Mouse (Mus musculus) CH12.LX (cell line): ENCODE measurements at regions not wholly inside any gene's neighbourhood (a gene's known extent, or its start where the extent isn't known, plus 50 kb on each side); places are given as distances from the start of the nearest gene placed in this dataset.

ENCODE experiments used
- DNase-seq: peaks from one replicate; pipeline ENCODE4 v3.0.0-alpha.2; 2013; ENCODE audit errors: extremely low read depth
- H3K27ac ChIP-seq: 2 replicates; pipeline ENCODE4 v1.5.1; 2012; ENCODE audit warnings: low read depth, mild to moderate bottlenecking, control low read depth, moderate library complexity; ENCODE audit not compliant: insufficient read depth
- H3K27me3 ChIP-seq: replicated peaks from 2 replicates; pipeline ENCODE3; 2012; ENCODE audit warnings: inconsistent platforms
- H3K36me3 ChIP-seq, 2 experiments: replicated peaks in 1 of 2; 2 replicates each; pipeline versions ENCODE3 to v1.6.1; 2012; ENCODE audit warnings: inconsistent platforms in 1 of 2, low read length in 1 of 2, mild to moderate bottlenecking in 1 of 2, mixed read lengths in 1 of 2, moderate library complexity in 1 of 2; ENCODE audit not compliant: control insufficient read depth in 1 of 2, insufficient read depth in 1 of 2
- H3K4me1 ChIP-seq, 2 experiments: 2 replicates each; pipeline ENCODE4 v1.6.1; 2012; ENCODE audit warnings: inconsistent platforms in 1 of 2, moderate library complexity in 1 of 2; ENCODE audit not compliant: insufficient read depth in 2 of 2, control insufficient read depth in 1 of 2
- H3K4me2 ChIP-seq: 2 replicates; pipeline ENCODE4 v1.6.1; 2012; ENCODE audit warnings: low read depth, mild to moderate bottlenecking, control low read depth; ENCODE audit not compliant: poor library complexity, insufficient read depth, severe bottlenecking
- H3K4me3 ChIP-seq, 3 experiments: fragments of 150-350 bp in 1 of 3; sonication (generic) in 1 of 3; replicated peaks in 1 of 3; 2 replicates each; pipeline versions ENCODE3 to v1.5.1; 2011 to 2012; ENCODE audit warnings: low read depth in 2 of 3, low read length in 2 of 3, mild to moderate bottlenecking in 2 of 3, moderate library complexity in 2 of 3, control low read depth in 1 of 3, improper control_type of control experiment in 1 of 3, inconsistent platforms in 1 of 3, mixed read lengths in 1 of 3; ENCODE audit not compliant: poor library complexity in 1 of 3
- H3K79me2 ChIP-seq: replicated peaks from 2 replicates; pipeline ENCODE4 v1.6.1; 2012; ENCODE audit warnings: mild to moderate bottlenecking, moderate library complexity; ENCODE audit not compliant: control insufficient read depth, poor library complexity, insufficient read depth, severe bottlenecking; ENCODE audit errors: extremely low read depth
- H3K9ac ChIP-seq: 2 replicates; pipeline ENCODE4 v1.6.1; 2012; ENCODE audit warnings: low read depth, mild to moderate bottlenecking, control low read depth, moderate library complexity; ENCODE audit not compliant: insufficient read depth
- H3K9me3 ChIP-seq: replicated peaks from 2 replicates; pipeline ENCODE3; 2012; ENCODE audit warnings: low read length, inconsistent platforms, mixed read lengths
- BHLHE40 ChIP-seq: IDR thresholded peaks from 2 replicates; pipeline ENCODE4 v1.6.1; 2011; ENCODE audit warnings: mild to moderate bottlenecking, low read depth, low read length, improper control_type of control experiment
- CHD2 ChIP-seq: IDR thresholded peaks from 2 replicates; pipeline ENCODE4 v1.6.1; 2011; ENCODE audit warnings: low read length, improper control_type of control experiment
- ELF1 ChIP-seq: IDR thresholded peaks from 2 replicates; pipeline ENCODE4 v1.6.1; 2014; ENCODE audit warnings: low read depth, mild to moderate bottlenecking, inconsistent platforms, low read length, improper control_type of control experiment
- EP300 ChIP-seq: IDR thresholded peaks from 2 replicates; pipeline ENCODE4 v1.6.1; 2011; ENCODE audit warnings: low read length, improper control_type of control experiment
- GABPA ChIP-seq: IDR thresholded peaks from 2 replicates; pipeline ENCODE4 v1.6.1; 2012; ENCODE audit warnings: low read depth, low read length, improper control_type of control experiment, inconsistent platforms; ENCODE audit not compliant: insufficient replicate concordance
- JUN ChIP-seq: IDR thresholded peaks from 2 replicates; pipeline ENCODE4 v1.6.1; 2011; ENCODE audit warnings: low read depth, mild to moderate bottlenecking, low read length, improper control_type of control experiment, moderate library complexity; ENCODE audit not compliant: insufficient read depth
- JUND ChIP-seq: conservative IDR thresholded peaks from 2 replicates; pipeline ENCODE4 v1.6.1; 2011; ENCODE audit warnings: low read depth, low read length, improper control_type of control experiment
- KAT2A ChIP-seq: IDR thresholded peaks from 2 replicates; pipeline ENCODE4 v1.6.1; 2012; ENCODE audit warnings: low read length, improper control_type of control experiment, inconsistent platforms; ENCODE audit not compliant: insufficient replicate concordance
- MAFK ChIP-seq: IDR thresholded peaks from 2 replicates; pipeline ENCODE4 v1.6.1; 2011; ENCODE audit warnings: low read length, improper control_type of control experiment; ENCODE audit not compliant: insufficient replicate concordance
- MAX ChIP-seq: IDR thresholded peaks from 2 replicates; pipeline ENCODE4 v1.6.1; 2011; ENCODE audit warnings: low read length, improper control_type of control experiment
- MAZ ChIP-seq: IDR thresholded peaks from 2 replicates; pipeline ENCODE4 v1.6.1; 2012; ENCODE audit warnings: low read depth, mild to moderate bottlenecking, inconsistent platforms, low read length, improper control_type of control experiment, moderate library complexity
- MEF2A ChIP-seq: IDR thresholded peaks from 2 replicates; pipeline ENCODE4 v1.6.1; 2014; ENCODE audit warnings: low read depth, mild to moderate bottlenecking, inconsistent platforms, low read length, improper control_type of control experiment, borderline replicate concordance
- MXI1 ChIP-seq: IDR thresholded peaks from 2 replicates; pipeline ENCODE4 v1.6.1; 2011; ENCODE audit warnings: mild to moderate bottlenecking, low read depth, low read length, improper control_type of control experiment
- MYC ChIP-seq: IDR thresholded peaks from 2 replicates; pipeline ENCODE4 v1.6.1; 2011; ENCODE audit warnings: low read depth, mild to moderate bottlenecking, improper control_type of control experiment, low read length
- PAX5 ChIP-seq: IDR thresholded peaks from 2 replicates; pipeline ENCODE4 v1.6.1; 2012; ENCODE audit warnings: low read length, inconsistent platforms, mixed read lengths
- RAD21 ChIP-seq: IDR thresholded peaks from 2 replicates; pipeline ENCODE4 v1.6.1; 2011; ENCODE audit warnings: low read depth, mild to moderate bottlenecking, low read length, improper control_type of control experiment, moderate library complexity
- RCOR1 ChIP-seq: conservative IDR thresholded peaks from 2 replicates; pipeline ENCODE4 v1.6.1; 2012; ENCODE audit warnings: low read depth, mild to moderate bottlenecking, inconsistent platforms, low read length, improper control_type of control experiment
- TBP ChIP-seq: conservative IDR thresholded peaks from 2 replicates; pipeline ENCODE4 v1.6.1; 2011; ENCODE audit warnings: low read depth, low read length, improper control_type of control experiment
- TCF12 ChIP-seq: IDR thresholded peaks from 2 replicates; pipeline ENCODE4 v1.6.1; 2014; ENCODE audit warnings: low read depth, mild to moderate bottlenecking, inconsistent platforms, low read length, improper control_type of control experiment
- USF1 ChIP-seq: IDR thresholded peaks from 2 replicates; pipeline ENCODE4 v1.6.1; 2014; ENCODE audit warnings: low read depth, mild to moderate bottlenecking, inconsistent platforms, low read length, improper control_type of control experiment
- USF2 ChIP-seq: conservative IDR thresholded peaks from 2 replicates; pipeline ENCODE4 v1.6.1; 2011; ENCODE audit warnings: low read depth, low read length, improper control_type of control experiment
- ZC3H11A ChIP-seq: IDR thresholded peaks from 2 replicates; pipeline ENCODE4 v1.6.1; 2012; ENCODE audit warnings: low read depth, mild to moderate bottlenecking, inconsistent platforms, low read length, improper control_type of control experiment
- ZMIZ1 ChIP-seq: IDR thresholded peaks from 2 replicates; pipeline ENCODE4 v1.6.1; 2012; ENCODE audit warnings: low read depth, mild to moderate bottlenecking, inconsistent platforms, low read length, improper control_type of control experiment
- ZNF384 ChIP-seq: IDR thresholded peaks from 2 replicates; pipeline ENCODE4 v1.6.1; 2012; ENCODE audit warnings: low read depth, low read length, improper control_type of control experiment, inconsistent platforms
- dilution Hi-C: fragments of 300-500 bp; cut with MboI; formaldehyde crosslinking; loops from 2 replicates; pipeline ENCODE4 v1.14.3; 2020; ENCODE audit warnings: low sequenced_read_pairs; ENCODE audit not compliant: extremely low pct_unique_long_range_greater_than_20kb, extremely low pct_ligation_motif_present
- in situ Hi-C: fragments of 300-500 bp; cut with MboI; formaldehyde crosslinking; loops from 3 replicates; pipeline ENCODE4 v1.14.3; 2019; ENCODE audit warnings: low sequenced_read_pairs, low pct_ligation_motif_present, low pct_unique_long_range_greater_than_20kb, mixed read lengths

GRCm38 (mm10) chr13:43904291-43904690, 119.7 kb downstream of the Cd83 start (continued):
- TF ChIP-seq BHLHE40 (no peak), JUN (no peak)

- H3K27me3 ChIP-seq: no peaks in the 10 kb centered on the region
- no peak overlapping the region for H3K4me3 ChIP-seq
- peaks cover 3% of the 10 kb centered on the region for H3K9me3 ChIP-seq
- H3K36me3 ChIP-seq: no peaks in the 10 kb centered on the region
- in situ Hi-C loops (no loop called here), dilution Hi-C loops (no loop called here)
- H3K27ac ChIP-seq: no peak overlapping the region
- no peak overlapping the region for H3K4me2 ChIP-seq
- no peaks in the 10 kb centered on the region for H3K79me2 ChIP-seq
- no peak overlapping the region for H3K9ac ChIP-seq
- no peak for DNase-seq
- TF ChIP-seq TCF12 (no peak), MXI1 (no peak), ZC3H11A (no peak), EP300 (no peak), RCOR1 (no peak), MEF2A (no peak), MAZ (no peak), USF1 (no peak)
- H3K4me1 ChIP-seq: peaks cover 0 to 34% of the 10 kb centered on the region in 2 experiments; a peak in 2 of 4 replicates
Measured at GRCm38 (mm10) chr13:43906241-43906640, 121.7 kb downstream of the Cd83 start.

- Histone ChIP-seq H3K4me2 (peak overlapping the region; percentile 55; the same call in 1 of the 2 replicates), H3K36me3 (no peaks in the 10 kb centered on the region), H3K9ac (no peak overlapping the region), H3K4me1 (peaks cover 0 to 32% of the 10 kb centered on the region in 2 experiments; a peak in 2 of 4 replicates), H3K79me2 (no peaks in the 10 kb centered on the region), H3K27ac (no peak overlapping the region), H3K27me3 (no peaks in the 10 kb centered on the region), H3K4me3 (no peak overlapping the region), H3K9me3 (no peaks in the 10 kb centered on the region)
- no peak for TF ChIP-seq MAFK
- in situ Hi-C loops (no loop called here), dilution Hi-C loops (no loop called here)
- peak; percentile 40 for DNase-seq
Measured at GRCm38 (mm10) chr13:43907425-43907824, 122.8 kb downstream of the Cd83 start.

- H3K4me3 ChIP-seq: no peak overlapping the region
- no peak overlapping the region for H3K9ac ChIP-seq
- in situ Hi-C loops: no loop called here
- no peaks in the 10 kb centered on the region for H3K79me2 ChIP-seq
- no peak overlapping the region for H3K27ac ChIP-seq
- H3K4me1 ChIP-seq: peaks cover 0 to 32% of the 10 kb centered on the region in 2 experiments; a peak in 2 of 4 replicates
- DNase-seq: no peak
- H3K27me3 ChIP-seq: no peaks in the 10 kb centered on the region
- dilution Hi-C loops: no loop called here
- H3K9me3 ChIP-seq: no peaks in the 10 kb centered on the region
- no peak overlapping the region for H3K4me2 ChIP-seq
- no peaks in the 10 kb centered on the region for H3K36me3 ChIP-seq
- TF ChIP-seq TBP (no peak), KAT2A (no peak), BHLHE40 (no peak), GABPA (no peak), ZMIZ1 (no peak), PAX5 (no peak), MAZ (no peak), MAFK (no peak), MAX (no peak), EP300 (no peak), ZC3H11A (no peak), ELF1 (no peak), ZNF384 (no peak), RAD21 (no peak), CHD2 (no peak), MXI1 (no peak), JUND (no peak), USF2 (no peak), MYC (no peak)
Measured at GRCm38 (mm10) chr13:43908041-43908644, 123.6 kb downstream of the Cd83 start.
